Mouse (Mus musculus) liver, embryonic 11.5 days (tissue): ENCODE data around the gene Ccdc142. TPM values are rescaled to one million over a fixed set of nuclear protein-coding genes. Genes with fewer than 3 reads are reported as not detected.

Experiments
- ATAC-seq: fragments of 200-750 bp; cut with Nextera tagmentation; replicated peaks from 2 replicates; pipeline ENCODE4 v1.8.0; 2017; ENCODE audit warnings: moderate number of reproducible peaks, mild to moderate bottlenecking, moderate TSS enrichment, moderate library complexity; ENCODE audit not compliant: low FRiP score
- DNase-seq: peaks from one replicate; pipeline ENCODE4 v3.0.0-alpha.2; 2017; ENCODE audit warnings: low spot score
- H3K27ac ChIP-seq: fragments of 300-500 bp; sonication (generic); 2 replicates; pipeline ENCODE4 v1.5.1; 2014; ENCODE audit warnings: mild to moderate bottlenecking, low read depth, low read length, control low read depth
- H3K27me3 ChIP-seq: fragments of 300-500 bp; sonication (generic); replicated peaks from 2 replicates; pipeline ENCODE4 v1.6.1; 2014; ENCODE audit warnings: low read length, mixed read lengths; ENCODE audit not compliant: control insufficient read depth, insufficient read depth
- H3K36me3 ChIP-seq: fragments of 300-500 bp; sonication (generic); 2 replicates; pipeline ENCODE4 v1.6.1; 2014; ENCODE audit warnings: mild to moderate bottlenecking, low read length, moderate library complexity, mixed read lengths; ENCODE audit not compliant: control insufficient read depth, insufficient read depth
- H3K4me1 ChIP-seq: fragments of 300-500 bp; sonication (generic); replicated peaks from 2 replicates; pipeline ENCODE4 v1.6.1; 2014; ENCODE audit warnings: low read length, mixed read lengths; ENCODE audit not compliant: control insufficient read depth, insufficient read depth
- H3K4me2 ChIP-seq: fragments of 300-500 bp; sonication (generic); 2 replicates; pipeline ENCODE4 v1.6.1; 2014; ENCODE audit warnings: mild to moderate bottlenecking, control low read depth, moderate library complexity
- H3K4me3 ChIP-seq: fragments of 300-500 bp; sonication (generic); 2 replicates; pipeline ENCODE4 v1.5.1; 2014; ENCODE audit warnings: low read depth, low read length, control low read depth
- H3K9ac ChIP-seq: fragments of 300-500 bp; sonication (generic); 2 replicates; pipeline ENCODE4 v1.6.1; 2014; ENCODE audit warnings: low read depth, low read length, control low read depth
- H3K9me3 ChIP-seq: fragments of 300-500 bp; sonication (generic); 2 replicates; pipeline ENCODE4 v1.6.1; 2016; ENCODE audit warnings: low read length, inconsistent platforms, mixed read lengths; ENCODE audit not compliant: control insufficient read depth
- WGBS: fragments of 180-500 bp; shearing (Covaris S2); extraction: QIAGEN DNeasy Blood & Tissue Kit; methylation state at CpG from one replicate; pipeline ENCODE4 v1.1.7; 2014; 5-methylcytosine and 5-hydroxymethylcytosine counted together
- polyA plus RNA-seq: library from polyadenylated mRNA; unstranded; fragments of >200 nt; fragmentation: Nextera tagmentation; extraction: Ambion mirVana; gene quantifications from 2 replicates; pipeline ENCODE4 v1.2.1, GENCODE M21; 2014

The Ccdc142 gene
- polyA plus RNA-seq, 1 experiment from 2014 or later: 2.5 TPM

- Histone ChIP-seq H3K9ac (peak overlapping the region; percentile 86), H3K4me2 (peak overlapping the region; percentile 86), H3K4me3 (peak overlapping the region; percentile 63), H3K27ac (peak overlapping the region; percentile 97), H3K9me3 (no peaks in the 10 kb centered on the region), H3K36me3 (no peaks in the 10 kb centered on the region; the same call in 1 of the 2 replicates), H3K27me3 (peaks cover 20% of the 10 kb centered on the region), H3K4me1 (peaks cover 33% of the 10 kb centered on the region)
- DNase-seq: peak; percentile 80
- 4% methylated on average over 24 of the region's 26 CpGs for WGBS
- peak; percentile 50 for ATAC-seq
Observed at GRCm38 (mm10) chr6:83136881-83137575, 35.6 kb downstream of the Ccdc142 start.

DNA sequence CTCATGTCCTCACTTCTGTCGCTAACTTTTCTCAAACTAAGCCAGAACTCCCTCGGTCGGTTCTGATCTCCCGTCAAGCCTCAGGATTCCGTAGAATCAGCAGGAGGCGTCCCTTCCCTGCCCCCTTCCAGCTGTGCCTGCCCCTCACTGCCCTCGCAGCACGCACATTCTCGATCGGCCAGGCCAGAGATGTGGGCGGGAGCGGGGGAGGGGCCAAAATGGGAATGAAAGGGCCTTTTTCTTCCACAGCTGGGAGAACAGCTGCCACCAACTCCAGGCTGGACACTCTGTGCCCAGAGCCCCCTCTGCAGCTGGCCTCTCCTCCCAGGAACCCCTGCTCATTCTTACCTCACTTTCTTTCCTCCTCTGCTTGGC is 36.2 kb downstream of the Ccdc142 start:
- Histone ChIP-seq H3K27ac (peak overlapping the region; percentile 97), H3K9me3 (no peaks in the 10 kb centered on the region), H3K9ac (peak overlapping the region; percentile 86), H3K4me2 (peak overlapping the region; percentile 86), H3K36me3 (no peaks in the 10 kb centered on the region; the same call in 1 of the 2 replicates), H3K4me1 (peaks cover 37% of the 10 kb centered on the region), H3K27me3 (peaks cover 26% of the 10 kb centered on the region), H3K4me3 (peak overlapping the region; percentile 63)
- WGBS: under 1% methylated on average over 12 of the region's 12 CpGs
- ATAC-seq (peak; percentile 64), DNase-seq (peak; percentile 86)

GRCm38 (mm10) chr6:83138056-83138455 is 36.7 kb downstream of the Ccdc142 start:
- peaks cover 30% of the 10 kb centered on the region for H3K27me3 ChIP-seq
- peak overlapping the region; percentile 97 for H3K27ac ChIP-seq
- peaks cover 37% of the 10 kb centered on the region for H3K4me1 ChIP-seq
- no peak for DNase-seq
- H3K36me3 ChIP-seq: no peaks in the 10 kb centered on the region; the same call in 1 of the 2 replicates
- H3K4me3 ChIP-seq: peak overlapping the region; percentile 63
- H3K9ac ChIP-seq: peak overlapping the region; percentile 86
- peak; percentile 48 for ATAC-seq
- peak overlapping the region; percentile 86 for H3K4me2 ChIP-seq
- WGBS: 2% methylated on average over 11 of the region's 11 CpGs
- H3K9me3 ChIP-seq: no peaks in the 10 kb centered on the region

DNA sequence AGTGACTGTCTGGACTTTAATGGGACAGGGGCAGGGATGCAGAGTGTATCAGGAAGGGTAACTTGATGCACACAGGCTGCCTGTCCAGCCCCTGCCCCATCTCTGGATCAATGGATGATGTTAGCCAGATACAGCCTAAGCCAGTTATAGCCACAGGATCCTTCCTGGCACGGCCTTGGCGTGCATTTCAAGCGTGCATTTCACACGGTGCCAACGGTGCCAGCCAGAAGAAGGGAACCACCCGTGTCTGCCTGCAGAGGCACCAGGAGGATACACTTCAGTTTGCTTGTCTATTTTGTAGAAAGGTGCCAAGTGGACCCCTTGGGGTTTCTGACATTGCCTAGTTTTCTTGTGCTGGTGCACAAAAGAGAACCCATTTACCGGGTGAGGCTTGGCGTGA is 38.6 kb downstream of the Ccdc142 start:
- WGBS: 90% methylated on average over 8 of the region's 8 CpGs
- H3K4me1 ChIP-seq: peaks cover 34% of the 10 kb centered on the region
- H3K9me3 ChIP-seq: no peaks in the 10 kb centered on the region

DNA sequence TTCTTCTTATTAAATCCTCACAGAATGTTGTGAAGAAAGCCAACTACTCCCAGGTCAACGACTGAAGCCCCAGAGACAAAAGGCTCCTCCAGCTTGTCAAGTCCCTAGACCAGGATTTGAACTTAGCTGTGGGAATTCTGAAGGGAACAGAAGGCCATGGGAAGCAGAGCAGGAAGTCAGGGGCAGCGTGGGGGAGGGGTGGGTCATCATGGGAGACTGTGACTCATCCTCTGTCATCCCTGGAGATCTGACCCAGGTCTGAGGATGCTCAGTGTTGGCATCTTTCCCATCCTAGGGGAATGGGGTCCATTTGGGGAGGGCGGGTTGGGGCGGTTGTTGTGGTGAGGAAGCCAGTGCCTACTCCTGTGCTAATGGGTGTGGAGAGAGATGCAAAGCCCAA is 40.2 kb downstream of the Ccdc142 start:
- Histone ChIP-seq H3K36me3 (no peaks in the 10 kb centered on the region; the same call in 1 of the 2 replicates), H3K27ac (no peak overlapping the region), H3K4me1 (peaks cover 23% of the 10 kb centered on the region), H3K9ac (no peak overlapping the region), H3K27me3 (peaks cover 17% of the 10 kb centered on the region), H3K4me3 (no peak overlapping the region), H3K4me2 (no peak overlapping the region), H3K9me3 (no peaks in the 10 kb centered on the region)
- ATAC-seq (no peak), DNase-seq (no peak)
- WGBS: 40% methylated on average over 4 of the region's 4 CpGs

More for the DNA sequence above, 38.6 kb downstream of the Ccdc142 start:
- H3K36me3 ChIP-seq: no peaks in the 10 kb centered on the region; the same call in 1 of the 2 replicates
- no peak overlapping the region for H3K4me2 ChIP-seq
- no peak for ATAC-seq
- peaks cover 29% of the 10 kb centered on the region for H3K27me3 ChIP-seq
- H3K4me3 ChIP-seq: no peak overlapping the region
- DNase-seq: no peak
- no peak overlapping the region for H3K27ac ChIP-seq
- no peak overlapping the region for H3K9ac ChIP-seq

GRCm38 (mm10) chr6:83142211-83142731 is 40.9 kb downstream of the Ccdc142 start:
- DNase-seq (no peak), ATAC-seq (no peak)
- Histone ChIP-seq H3K4me3 (peak overlapping the region; percentile 35), H3K4me2 (peak overlapping the region; percentile 65), H3K4me1 (peaks cover 20% of the 10 kb centered on the region), H3K27me3 (peaks cover 17% of the 10 kb centered on the region), H3K27ac (no peak overlapping the region), H3K36me3 (no peaks in the 10 kb centered on the region; the same call in 1 of the 2 replicates), H3K9me3 (no peaks in the 10 kb centered on the region), H3K9ac (peak overlapping the region; percentile 26)
- WGBS: 8% methylated on average over 41 of the region's 41 CpGs

- Histone ChIP-seq H3K4me2 (no peak overlapping the region), H3K27ac (no peak overlapping the region), H3K4me3 (no peak overlapping the region), H3K4me1 (peaks cover 16% of the 10 kb centered on the region), H3K36me3 (peaks cover 3% of the 10 kb centered on the region; the same call in 1 of the 2 replicates), H3K27me3 (peaks cover 17% of the 10 kb centered on the region), H3K9me3 (no peaks in the 10 kb centered on the region), H3K9ac (no peak overlapping the region)
- WGBS: 44% methylated on average over 11 of the region's 11 CpGs
- no peak for DNase-seq
- ATAC-seq: no peak
Observed at GRCm38 (mm10) chr6:83142886-83143285, 41.5 kb downstream of the Ccdc142 start.

DNA sequence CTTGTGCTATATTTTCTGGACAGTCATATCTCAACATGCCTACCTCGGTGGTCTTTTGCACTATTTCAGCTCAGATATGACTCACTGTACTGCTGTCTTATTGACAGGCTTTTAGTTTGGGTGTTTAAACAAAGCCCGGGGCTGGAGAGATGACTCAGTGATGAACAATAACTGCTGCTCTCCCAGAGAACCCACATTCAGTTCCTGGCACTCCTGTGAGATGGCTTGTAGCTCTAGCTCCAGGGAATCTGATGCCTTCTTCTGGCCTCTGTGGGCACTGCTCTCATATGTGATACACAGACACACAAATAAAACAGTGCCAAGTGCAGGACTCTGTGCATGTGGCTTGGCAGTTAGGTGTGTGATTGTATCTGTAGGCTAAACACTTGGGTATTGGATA is 43.8 kb downstream of the Ccdc142 start:
- Histone ChIP-seq H3K4me3 (no peak overlapping the region), H3K27ac (no peak overlapping the region), H3K36me3 (peaks cover 5% of the 10 kb centered on the region; the same call in 1 of the 2 replicates), H3K4me1 (peaks cover 7% of the 10 kb centered on the region), H3K4me2 (no peak overlapping the region), H3K9ac (no peak overlapping the region), H3K9me3 (no peaks in the 10 kb centered on the region), H3K27me3 (peaks cover 17% of the 10 kb centered on the region)
- WGBS: 60% methylated on average over 2 of the region's 2 CpGs
- ATAC-seq (no peak), DNase-seq (no peak)

DNA sequence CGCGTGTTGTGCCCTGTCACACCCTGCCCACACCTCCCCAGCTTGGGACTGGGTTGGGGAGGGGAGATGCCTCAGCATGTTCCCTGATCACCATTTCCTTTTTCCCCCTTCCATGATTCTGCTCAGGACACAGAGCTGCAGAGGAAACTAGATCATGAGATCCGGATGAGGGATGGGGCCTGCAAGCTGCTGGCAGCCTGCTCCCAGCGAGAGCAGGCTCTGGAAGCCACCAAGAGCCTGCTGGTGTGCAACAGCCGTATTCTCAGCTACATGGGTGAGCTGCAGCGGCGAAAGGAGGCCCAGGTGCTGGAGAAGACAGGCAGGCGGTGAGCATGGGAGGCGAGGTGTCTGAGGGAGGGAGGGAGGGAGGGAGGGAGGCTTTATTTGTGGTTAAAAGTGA is 44.4 kb downstream of the Ccdc142 start:
- no peaks in the 10 kb centered on the region for H3K9me3 ChIP-seq
- no peak overlapping the region for H3K9ac ChIP-seq
- H3K4me3 ChIP-seq: no peak overlapping the region
- no peak for DNase-seq
- peaks cover 7% of the 10 kb centered on the region for H3K4me1 ChIP-seq
- peaks cover 5% of the 10 kb centered on the region; the same call in 1 of the 2 replicates for H3K36me3 ChIP-seq
- 61% methylated on average over 9 of the region's 9 CpGs for WGBS
- no peak overlapping the region for H3K27ac ChIP-seq
- H3K27me3 ChIP-seq: peaks cover 17% of the 10 kb centered on the region
- no peak for ATAC-seq
- H3K4me2 ChIP-seq: no peak overlapping the region
